Mouse (Mus musculus) heart, adult 2 months (tissue): ENCODE data around the gene Pmpcb. TPM values are rescaled to one million over a fixed set of nuclear protein-coding genes. Genes with fewer than 3 reads are reported as not detected.

Source experiments
- DNase-seq, 2 experiments: peaks; one replicate each; pipeline ENCODE4 v3.0.0; 2021
- H3K27ac ChIP-seq: fragments of 200-600 bp; 2 replicates; pipeline ENCODE4 v1.8.1; 2022
- H3K27me3 ChIP-seq: fragments of 200-500 bp; 2 replicates; pipeline ENCODE4 v1.6.1; 2012; ENCODE audit warnings: mild to moderate bottlenecking, low read length, inconsistent platforms, mixed read lengths; ENCODE audit not compliant: control insufficient read depth, insufficient read depth
- H3K36me3 ChIP-seq: fragments of 200-500 bp; 2 replicates; pipeline ENCODE4 v1.6.1; 2012; ENCODE audit warnings: low read length, inconsistent platforms; ENCODE audit not compliant: control insufficient read depth, insufficient read depth
- H3K4me1 ChIP-seq: fragments of 200-500 bp; 2 replicates; pipeline ENCODE4 v1.6.1; 2011; ENCODE audit warnings: low read length; ENCODE audit not compliant: control insufficient read depth, insufficient read depth
- H3K4me3 ChIP-seq: fragments of 200-600 bp; 2 replicates; pipeline ENCODE4 v1.8.1; 2022
- H3K79me2 ChIP-seq: fragments of 200-500 bp; replicated peaks from 2 replicates; pipeline ENCODE4 v1.6.1; 2012; ENCODE audit warnings: mild to moderate bottlenecking, inconsistent platforms, low read length, moderate library complexity, mixed read lengths; ENCODE audit not compliant: control insufficient read depth, insufficient read depth
- H3K9ac ChIP-seq: fragments of 200-500 bp; 2 replicates; pipeline ENCODE4 v1.6.1; 2012; ENCODE audit warnings: low read depth, mild to moderate bottlenecking, control low read depth, inconsistent platforms, low read length, mixed read lengths
- CTCF ChIP-seq: fragments of 200-600 bp; IDR thresholded peaks from 2 replicates; pipeline ENCODE4 v1.8.1; 2022; ENCODE audit warnings: antibody characterized with exemption, mild to moderate bottlenecking, moderate library complexity
- EP300 ChIP-seq: fragments of 200-500 bp; IDR thresholded peaks from 2 replicates; pipeline ENCODE4 v1.6.1; 2011; ENCODE audit warnings: low read depth, low read length, control low read depth; ENCODE audit not compliant: insufficient read depth
- POLR2A ChIP-seq: fragments of 200-500 bp; IDR thresholded peaks from 2 replicates; pipeline ENCODE4 v1.6.1; 2011; ENCODE audit warnings: mild to moderate bottlenecking, low read depth, low read length, control low read depth; ENCODE audit not compliant: insufficient read depth
- WGBS: fragments of 180-500 bp; shearing (Covaris S2); methylation state at CpG from one replicate; pipeline ENCODE4 v1.1.7; 2018; 5-methylcytosine and 5-hydroxymethylcytosine counted together
- intact Hi-C: fragments of 180-260 bp; cut with DNase I; formaldehyde crosslinking; loops from one replicate; pipeline ENCODE4 v1.15.1; 2025
- polyA plus RNA-seq: library from polyadenylated mRNA; depleted of rRNA; stranded (reverse); fragments of >200 nt; gene quantifications from 2 replicates; pipeline ENCODE4 v1.2.3, GENCODE M21; 2012
- total RNA-seq, 2 experiments: library from RNA; stranded (reverse); gene quantifications; 2 replicates each; pipeline ENCODE4 v1.2.3; 2021

The Pmpcb gene
- total and polyA plus RNA-seq, 3 experiments, result 99.0 to 288 (median 250) TPM

GRCm38 (mm10) chr5:21784161-21785052, 47.5 kb downstream of the Pmpcb start:
- intact Hi-C loops, result loop anchor here (1.0 to 5.0 kb wide), 2 partner anchors 47 to 137 kb away; partner anchors contain the start of genes Armc10, Fbxl13 and Pmpcb
- H3K36me3 ChIP-seq, result peaks cover 15% of the 10 kb centered on the region
- H3K79me2 ChIP-seq, result 0 out of 2 replicates have a peak, but pooled peaks cover 1% of the 10 kb centered on the region
- DNase-seq, result peak in 1 of 2 experiments; percentile 14
- H3K9ac ChIP-seq, result peak overlapping the region; percentile 82
- peak overlapping the region; percentile 59 for H3K27ac ChIP-seq
- H3K4me3 ChIP-seq, result peak overlapping the region; percentile 98
- peaks cover 6% of the 10 kb centered on the region for H3K4me1 ChIP-seq
- under 1% methylated on average over 51 of the region's 51 CpGs for WGBS
- no peaks in the 10 kb centered on the region for H3K27me3 ChIP-seq
- TF ChIP-seq EP300, result no peak

GRCm38 (mm10) chr5:21785053-21785452, 48.1 kb downstream of the Pmpcb start, which contains the start of the genes Dnajc2 and Psmc2:
Gene Dnajc2, minus strand, starts transcription at chr5:21785251.
Gene Psmc2, plus strand, starts transcription at chr5:21785283.
- H3K9ac ChIP-seq, result peak within 1 kb of the TSS; percentile 82
- TF ChIP-seq POLR2A, result no peak; the same call in 1 of the 2 replicates
- TF ChIP-seq EP300, result 0 out of 2 replicates have a peak, but pooled peaks have one; percentile 21
- WGBS, result under 1% methylated on average over 37 of the region's 37 CpGs
- peak within 1 kb of the TSS; percentile 98 for H3K4me3 ChIP-seq
- peak; percentile 89 to 91 for DNase-seq
- H3K36me3 ChIP-seq, result peaks cover 21% of the 10 kb centered on the region
- intact Hi-C loops, result loop anchor here (1.0 to 5.0 kb wide), 2 partner anchors 48 to 138 kb away; partner anchors contain the start of genes Armc10, Fbxl13 and Pmpcb
- H3K27me3 ChIP-seq, result no peaks in the 10 kb centered on the region
- peak within 1 kb of the TSS; percentile 89 for H3K27ac ChIP-seq
- peaks cover 6% of the 10 kb centered on the region for H3K4me1 ChIP-seq
- H3K79me2 ChIP-seq, result no peaks in the 10 kb centered on the region

- Histone ChIP-seq H3K4me1 (peaks cover 6% of the 10 kb centered on the region), H3K27ac (peak overlapping the region; percentile 89; the same call in 1 of the 2 replicates), H3K79me2 (no peaks in the 10 kb centered on the region; the same call in 1 of the 2 replicates), H3K9ac (no peak overlapping the region), H3K27me3 (no peaks in the 10 kb centered on the region), H3K4me3 (peak overlapping the region; percentile 98; the same call in 1 of the 2 replicates), H3K36me3 (peaks cover 23% of the 10 kb centered on the region)
- WGBS, result 79% methylated on average over 7 of the region's 7 CpGs
- no peak for TF ChIP-seq EP300
- DNase-seq, result no peak
- intact Hi-C loops, result loop anchor here (1.0 to 5.0 kb wide), 2 partner anchors 48 to 138 kb away; partner anchors contain the start of genes Armc10, Fbxl13 and Pmpcb
Observed at GRCm38 (mm10) chr5:21785776-21786175, 48.8 kb downstream of the Pmpcb start.

GRCm38 (mm10) chr5:21786258-21787185, 49.6 kb downstream of the Pmpcb start:
- Histone ChIP-seq H3K79me2 (no peaks in the 10 kb centered on the region; the same call in 1 of the 2 replicates), H3K4me1 (peaks cover 6% of the 10 kb centered on the region), H3K27me3 (no peaks in the 10 kb centered on the region), H3K9ac (peak overlapping the region; percentile 76), H3K27ac (peak overlapping the region; percentile 89), H3K4me3 (peak overlapping the region; percentile 90), H3K36me3 (peaks cover 23% of the 10 kb centered on the region)
- TF ChIP-seq CTCF (no peak), EP300 (peak; percentile 34; the same call in 1 of the 2 replicates), POLR2A (peak; percentile 84)
- DNase-seq, result peak; percentile 91 to 93
- under 1% methylated on average over 51 of the region's 51 CpGs for WGBS
- intact Hi-C loops, result loop anchor here (5.0 kb wide), 1 partner anchor 139 kb away; the partner anchor contains the start of genes Armc10 and Fbxl13
